Mouse (Mus musculus) heart, embryonic 12.5 days (tissue): ENCODE measurements around the gene Plek. TPM values are rescaled to one million over a fixed set of nuclear protein-coding genes. Genes with fewer than 3 reads are reported as not detected.

Source experiments
- ATAC-seq: fragments of 200-750 bp; cut with Nextera tagmentation; 2 replicates; pipeline ENCODE4 v1.8.0; 2017; ENCODE audit warnings: moderate TSS enrichment, moderate library complexity; ENCODE audit not compliant: insufficient number of reproducible peaks, low FRiP score
- H3K27ac ChIP-seq: fragments of 300-500 bp; sonication (generic); 2 replicates; pipeline ENCODE4 v1.5.1; 2016; ENCODE audit warnings: mild to moderate bottlenecking, moderate library complexity; ENCODE audit not compliant: poor library complexity, severe bottlenecking
- H3K27me3 ChIP-seq: fragments of 300-500 bp; sonication (generic); replicated peaks from 2 replicates; pipeline ENCODE4 v1.6.1; 2016; ENCODE audit warnings: mild to moderate bottlenecking, moderate library complexity
- H3K36me3 ChIP-seq: fragments of 300-500 bp; sonication (generic); 2 replicates; pipeline ENCODE4 v1.6.1; 2016; ENCODE audit warnings: mild to moderate bottlenecking, moderate library complexity
- H3K4me1 ChIP-seq: fragments of 300-500 bp; sonication (generic); replicated peaks from 2 replicates; pipeline ENCODE4 v1.6.1; 2016; ENCODE audit warnings: mild to moderate bottlenecking
- H3K4me2 ChIP-seq: fragments of 300-500 bp; sonication (generic); 2 replicates; pipeline ENCODE4 v1.6.1; 2016; ENCODE audit warnings: mild to moderate bottlenecking, moderate library complexity
- H3K4me3 ChIP-seq: fragments of 300-500 bp; sonication (generic); 2 replicates; pipeline ENCODE4 v1.5.1; 2016; ENCODE audit warnings: mild to moderate bottlenecking
- H3K9ac ChIP-seq: fragments of 300-500 bp; sonication (generic); 2 replicates; pipeline ENCODE4 v1.6.1; 2016; ENCODE audit warnings: mild to moderate bottlenecking, moderate library complexity
- H3K9me3 ChIP-seq: fragments of 300-500 bp; sonication (generic); replicated peaks from 2 replicates; pipeline ENCODE4 v1.6.1; 2016; ENCODE audit warnings: mild to moderate bottlenecking, moderate library complexity
- WGBS: fragments of 180-500 bp; shearing (Covaris S2); methylation state at CpG from one replicate; pipeline ENCODE4 v1.1.7; 2016; 5-methylcytosine and 5-hydroxymethylcytosine counted together
- polyA plus RNA-seq: library from polyadenylated mRNA; unstranded; fragments of >200 nt; fragmentation: Nextera tagmentation; extraction: Ambion mirVana; gene quantifications from 2 replicates; pipeline ENCODE4 v1.2.1, GENCODE M21; 2016

Plek gene
- polyA plus RNA-seq, 1 experiment from 2014 or later, result 6.0 TPM

- Histone ChIP-seq H3K4me3 (no peak overlapping the region), H3K27ac (no peak overlapping the region), H3K36me3 (no peaks in the 10 kb centered on the region), H3K9ac (no peak overlapping the region), H3K9me3 (no peaks in the 10 kb centered on the region), H3K4me2 (no peak overlapping the region), H3K27me3 (no peaks in the 10 kb centered on the region), H3K4me1 (peaks cover 5% of the 10 kb centered on the region; the same call in 1 of the 2 replicates)
- WGBS, result 73% methylated on average over 1 of the region's 1 CpGs
- no peak for ATAC-seq
These were observed 79.1 kb downstream of the Plek start for GRCm38 (mm10) chr11:16973086-16973485.

GRCm38 (mm10) chr11:16972027-16972426, 80.2 kb downstream of the Plek start:
- 71% methylated on average over 3 of the region's 3 CpGs for WGBS
- Histone ChIP-seq H3K4me2 (no peak overlapping the region), H3K4me3 (no peak overlapping the region)

GRCm38 (mm10) chr11:16969650-16970049, 82.5 kb downstream of the Plek start:
- 43% methylated on average over 2 of the region's 2 CpGs for WGBS
- no peaks in the 10 kb centered on the region for H3K27me3 ChIP-seq
- no peaks in the 10 kb centered on the region for H3K4me1 ChIP-seq
- H3K4me2 ChIP-seq, result no peak overlapping the region
- H3K36me3 ChIP-seq, result no peaks in the 10 kb centered on the region
- no peak for ATAC-seq
- no peak overlapping the region for H3K4me3 ChIP-seq
- H3K9me3 ChIP-seq, result no peaks in the 10 kb centered on the region
- no peak overlapping the region for H3K27ac ChIP-seq
- H3K9ac ChIP-seq, result no peak overlapping the region

More at GRCm38 (mm10) chr11:16972027-16972426, 80.2 kb downstream of the Plek start:
- H3K9ac ChIP-seq, result no peak overlapping the region
- H3K27ac ChIP-seq, result no peak overlapping the region
- no peaks in the 10 kb centered on the region for H3K36me3 ChIP-seq
- H3K4me1 ChIP-seq, result peaks cover 4% of the 10 kb centered on the region; the same call in 1 of the 2 replicates
- H3K27me3 ChIP-seq, result no peaks in the 10 kb centered on the region
- no peaks in the 10 kb centered on the region for H3K9me3 ChIP-seq
- ATAC-seq, result no peak

- no peak for ATAC-seq
- Histone ChIP-seq H3K4me2 (no peak overlapping the region), H3K36me3 (no peaks in the 10 kb centered on the region), H3K9me3 (no peaks in the 10 kb centered on the region), H3K27me3 (no peaks in the 10 kb centered on the region), H3K27ac (no peak overlapping the region), H3K4me3 (no peak overlapping the region), H3K4me1 (no peaks in the 10 kb centered on the region), H3K9ac (no peak overlapping the region)
- WGBS, result 28% methylated on average over 2 of the region's 2 CpGs
These were observed 84.4 kb downstream of the Plek start for GRCm38 (mm10) chr11:16967806-16968205.

GRCm38 (mm10) chr11:16958520-16958919, 93.7 kb downstream of the Plek start:
- no peaks in the 10 kb centered on the region for H3K4me1 ChIP-seq
- no peak overlapping the region for H3K4me2 ChIP-seq
- peaks cover 3% of the 10 kb centered on the region; the same call in 1 of the 2 replicates for H3K9me3 ChIP-seq
- 61% methylated on average over 1 of the region's 1 CpGs for WGBS
- no peaks in the 10 kb centered on the region for H3K27me3 ChIP-seq
- H3K36me3 ChIP-seq, result peaks cover 5% of the 10 kb centered on the region; the same call in 1 of the 2 replicates
- no peak for ATAC-seq
- H3K27ac ChIP-seq, result no peak overlapping the region
- H3K9ac ChIP-seq, result no peak overlapping the region
- no peak overlapping the region for H3K4me3 ChIP-seq

- no peak overlapping the region for H3K4me3 ChIP-seq
- H3K9ac ChIP-seq, result no peak overlapping the region
- H3K27me3 ChIP-seq, result no peaks in the 10 kb centered on the region
- no peak for ATAC-seq
- H3K27ac ChIP-seq, result no peak overlapping the region
- H3K36me3 ChIP-seq, result peaks cover 5% of the 10 kb centered on the region; the same call in 1 of the 2 replicates
- no peak overlapping the region for H3K4me2 ChIP-seq
- H3K4me1 ChIP-seq, result peaks cover 1% of the 10 kb centered on the region; the same call in 1 of the 2 replicates
- peaks cover 3% of the 10 kb centered on the region; the same call in 1 of the 2 replicates for H3K9me3 ChIP-seq
- 89% methylated on average over 6 of the region's 6 CpGs for WGBS
These were observed 95.2 kb downstream of the Plek start for GRCm38 (mm10) chr11:16957030-16957429.

- 76% methylated on average over 6 of the region's 6 CpGs for WGBS
- Histone ChIP-seq H3K27me3 (no peaks in the 10 kb centered on the region), H3K4me2 (no peak overlapping the region), H3K4me1 (peaks cover 7% of the 10 kb centered on the region), H3K9ac (no peak overlapping the region), H3K4me3 (no peak overlapping the region), H3K9me3 (no peaks in the 10 kb centered on the region), H3K36me3 (peaks cover 5% of the 10 kb centered on the region; the same call in 1 of the 2 replicates), H3K27ac (no peak overlapping the region)
- no peak for ATAC-seq
These were observed 95.9 kb downstream of the Plek start for GRCm38 (mm10) chr11:16956115-16956862.

- Histone ChIP-seq H3K36me3 (peaks cover 4% of the 10 kb centered on the region; the same call in 1 of the 2 replicates), H3K27ac (peak overlapping the region; percentile 54), H3K9ac (peak overlapping the region; percentile 86), H3K4me1 (peaks cover 13% of the 10 kb centered on the region), H3K9me3 (no peaks in the 10 kb centered on the region), H3K4me2 (peak overlapping the region; percentile 96), H3K4me3 (peak overlapping the region; percentile 74), H3K27me3 (no peaks in the 10 kb centered on the region)
- 7% methylated on average over 9 of the region's 9 CpGs for WGBS
- ATAC-seq, result no peak; the same call in 1 of the 2 replicates
These were observed 100.5 kb downstream of the Plek start for GRCm38 (mm10) chr11:16951761-16952010.

- WGBS, result under 1% methylated on average over 38 of the region's 38 CpGs
- Histone ChIP-seq H3K9ac (peak within 1 kb of the TSS; percentile 86), H3K36me3 (no peaks in the 10 kb centered on the region), H3K27me3 (no peaks in the 10 kb centered on the region), H3K27ac (peak within 1 kb of the TSS; percentile 54), H3K4me1 (peaks cover 13% of the 10 kb centered on the region), H3K9me3 (no peaks in the 10 kb centered on the region), H3K4me2 (peak within 1 kb of the TSS; percentile 96), H3K4me3 (peak within 1 kb of the TSS; percentile 74)
- peak; percentile 100 for ATAC-seq
These were observed 101.0 kb downstream of the Plek start, which contains the start of gene Fbxo48 for GRCm38 (mm10) chr11:16950976-16951760. Gene Fbxo48, plus strand, starts transcription at chr11:16951375.

GRCm38 (mm10) chr11:16950226-16950975, 101.8 kb downstream of the Plek start:
- Histone ChIP-seq H3K27me3 (no peaks in the 10 kb centered on the region), H3K27ac (no peak overlapping the region), H3K36me3 (no peaks in the 10 kb centered on the region), H3K4me1 (peaks cover 13% of the 10 kb centered on the region), H3K4me2 (peak overlapping the region; percentile 96), H3K9ac (peak overlapping the region; percentile 52), H3K9me3 (no peaks in the 10 kb centered on the region), H3K4me3 (peak overlapping the region; percentile 74)
- 38% methylated on average over 13 of the region's 13 CpGs for WGBS
- ATAC-seq, result no peak

- peaks cover 13% of the 10 kb centered on the region for H3K4me1 ChIP-seq
- no peaks in the 10 kb centered on the region for H3K36me3 ChIP-seq
- ATAC-seq, result no peak
- H3K27me3 ChIP-seq, result no peaks in the 10 kb centered on the region
- no peak overlapping the region for H3K27ac ChIP-seq
- no peak overlapping the region for H3K9ac ChIP-seq
- WGBS, result 14% methylated on average over 1 of the region's 1 CpGs
- no peaks in the 10 kb centered on the region for H3K9me3 ChIP-seq
- no peak overlapping the region for H3K4me3 ChIP-seq
- H3K4me2 ChIP-seq, result peak overlapping the region; percentile 38; the same call in 1 of the 2 replicates
These were observed 103.4 kb downstream of the Plek start for GRCm38 (mm10) chr11:16948756-16949155.
